Mouse (Mus musculus) ES-Bruce4 (cell line): ENCODE data around the gene Acss2.

ENCODE experiments used
- EP300 ChIP-seq: IDR thresholded peaks from 2 replicates; pipeline ENCODE4 v1.6.1; 2011; ENCODE audit warnings: low read depth, low read length; ENCODE audit not compliant: insufficient read depth
- POLR2A ChIP-seq: IDR thresholded peaks from one replicate; pipeline ENCODE4 v1.8.1; 2011; ENCODE audit warnings: low read length; ENCODE audit not compliant: insufficient read depth

- TF ChIP-seq POLR2A (no peak), EP300 (no peak)
These were observed 953 bp downstream of the Acss2 start for GRCm38 (mm10) chr2:155518531-155519270.
